Mouse (Mus musculus) lung, postnatal 0 days (tissue): ENCODE results near the gene Gmnn. TPM values are rescaled to one million over a fixed set of nuclear protein-coding genes. Genes with fewer than 3 reads are reported as not detected.

ENCODE experiments used
- ATAC-seq: fragments of 200-750 bp; cut with Nextera tagmentation; 2 replicates; pipeline ENCODE4 v1.8.0; 2017; ENCODE audit warnings: moderate library complexity
- DNase-seq: peaks from one replicate; pipeline ENCODE4 v3.0.0-alpha.2; 2016; ENCODE audit warnings: low spot score
- H3K27ac ChIP-seq: fragments of 300-500 bp; sonication (generic); 2 replicates; pipeline ENCODE4 v1.5.1; 2014; ENCODE audit warnings: antibody characterized with exemption, mild to moderate bottlenecking, low read length, mixed read lengths
- H3K27me3 ChIP-seq: fragments of 300-500 bp; sonication (generic); replicated peaks from 2 replicates; pipeline ENCODE4 v1.6.1; 2014; ENCODE audit warnings: low read length, mixed read lengths; ENCODE audit not compliant: insufficient read depth
- H3K36me3 ChIP-seq: fragments of 300-500 bp; sonication (generic); 2 replicates; pipeline ENCODE4 v1.6.1; 2014; ENCODE audit warnings: low read length, mixed read lengths; ENCODE audit not compliant: insufficient read depth
- H3K4me1 ChIP-seq: fragments of 300-500 bp; sonication (generic); 2 replicates; pipeline ENCODE4 v1.6.1; 2014; ENCODE audit warnings: antibody characterized with exemption, low read depth, low read length, mixed read lengths; ENCODE audit not compliant: insufficient read depth
- H3K4me2 ChIP-seq: fragments of 300-500 bp; sonication (generic); replicated peaks from 2 replicates; pipeline ENCODE4 v1.6.1; 2014; ENCODE audit warnings: low read depth, mild to moderate bottlenecking, low read length, moderate library complexity, mixed read lengths
- H3K4me3 ChIP-seq: fragments of 300-500 bp; sonication (generic); 2 replicates; pipeline ENCODE4 v1.5.1; 2014; ENCODE audit warnings: low read depth, low read length
- H3K9ac ChIP-seq: fragments of 300-500 bp; sonication (generic); replicated peaks from 2 replicates; pipeline ENCODE4 v1.6.1; 2014; ENCODE audit warnings: low read depth, mild to moderate bottlenecking
- H3K9me3 ChIP-seq: fragments of 300-500 bp; sonication (generic); 2 replicates; pipeline ENCODE4 v1.6.1; 2016; ENCODE audit warnings: low read length, mixed read lengths
- CTCF ChIP-seq: IDR thresholded peaks from 2 replicates; pipeline ENCODE4 v1.5.1; 2016; ENCODE audit warnings: antibody characterized with exemption, mild to moderate bottlenecking
- EP300 ChIP-seq: IDR thresholded peaks from 2 replicates; pipeline ENCODE4 v1.6.1; 2016; ENCODE audit warnings: antibody characterized with exemption, mild to moderate bottlenecking, control low read depth
- WGBS: fragments of 180-500 bp; shearing (Covaris S2); extraction: QIAGEN DNeasy Blood & Tissue Kit; methylation state at CpG from one replicate; pipeline ENCODE4 v1.1.7; 2014; 5-methylcytosine and 5-hydroxymethylcytosine counted together
- polyA plus RNA-seq: library from polyadenylated mRNA; unstranded; fragments of >200 nt; fragmentation: Nextera tagmentation; extraction: Ambion mirVana; gene quantifications from 2 replicates; pipeline ENCODE4 v1.2.1, GENCODE M21; 2015

Gene Gmnn
- polyA plus RNA-seq, 1 experiment from 2014 or later = 24.1 TPM

- no peaks in the 10 kb centered on the region for H3K9me3 ChIP-seq
- H3K9ac ChIP-seq = peak overlapping the region; percentile 98
- TF ChIP-seq CTCF (no peak), EP300 (peak; percentile 88)
- WGBS = 1% methylated on average over 39 of the region's 42 CpGs
- DNase-seq = peak; percentile 99
- no peaks in the 10 kb centered on the region for H3K27me3 ChIP-seq
- H3K4me2 ChIP-seq = peak overlapping the region; percentile 75
- H3K4me1 ChIP-seq = peaks cover 5% of the 10 kb centered on the region; the same call in 1 of the 2 replicates
- peak overlapping the region; percentile 100 for H3K27ac ChIP-seq
- H3K36me3 ChIP-seq = no peaks in the 10 kb centered on the region
- peak; percentile 96 for ATAC-seq
- H3K4me3 ChIP-seq = peak overlapping the region; percentile 99
Measured at GRCm38 (mm10) chr13:24800674-24801307, 39.1 kb upstream of the Gmnn start.

DNA sequence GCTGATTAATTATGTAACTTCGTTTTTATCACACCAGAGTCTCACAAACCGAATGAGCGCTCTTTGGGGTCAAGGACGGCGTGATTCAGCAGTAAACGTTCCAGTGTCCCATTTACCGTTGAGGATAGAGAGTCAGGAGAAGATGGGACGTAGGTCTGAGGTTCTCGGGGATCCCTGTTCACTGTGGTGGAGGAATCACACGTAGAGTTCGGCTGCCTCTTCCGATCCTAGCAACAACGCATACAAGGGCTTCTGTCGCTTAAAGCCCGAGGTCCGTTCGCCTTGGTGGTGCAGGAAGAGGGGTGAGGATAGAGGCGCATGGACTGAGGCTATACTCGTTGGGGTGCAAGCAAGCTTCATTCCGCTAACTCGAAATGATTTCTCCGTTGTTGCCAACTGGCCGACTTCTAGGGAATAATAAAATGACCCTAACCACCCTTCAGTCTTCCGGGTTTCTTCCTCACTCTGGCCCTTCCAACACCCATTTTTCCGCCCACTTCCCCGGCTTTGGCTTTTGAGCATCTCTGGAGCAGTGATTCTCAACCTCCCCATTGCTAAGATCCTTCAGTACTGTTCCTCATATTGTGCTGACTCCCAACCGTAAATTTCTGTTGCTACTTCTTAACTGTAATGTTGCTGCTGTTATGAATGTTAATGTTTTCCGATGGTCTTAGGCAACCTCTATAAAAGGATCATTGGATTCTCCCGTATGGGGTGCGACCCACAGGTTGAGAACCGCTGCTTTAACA, 38.4 kb upstream of the Gmnn start:
- Histone ChIP-seq H3K9me3 (no peaks in the 10 kb centered on the region), H3K9ac (peak overlapping the region; percentile 98), H3K4me2 (peak overlapping the region; percentile 75), H3K4me3 (peak overlapping the region; percentile 60), H3K27ac (peak overlapping the region; percentile 89), H3K4me1 (peaks cover 5% of the 10 kb centered on the region; the same call in 1 of the 2 replicates), H3K36me3 (no peaks in the 10 kb centered on the region), H3K27me3 (no peaks in the 10 kb centered on the region)
- TF ChIP-seq CTCF (no peak), EP300 (no peak)
- under 1% methylated on average over 31 of the region's 31 CpGs for WGBS
- peak; percentile 9 for ATAC-seq
- DNase-seq = peak; percentile 53

DNA sequence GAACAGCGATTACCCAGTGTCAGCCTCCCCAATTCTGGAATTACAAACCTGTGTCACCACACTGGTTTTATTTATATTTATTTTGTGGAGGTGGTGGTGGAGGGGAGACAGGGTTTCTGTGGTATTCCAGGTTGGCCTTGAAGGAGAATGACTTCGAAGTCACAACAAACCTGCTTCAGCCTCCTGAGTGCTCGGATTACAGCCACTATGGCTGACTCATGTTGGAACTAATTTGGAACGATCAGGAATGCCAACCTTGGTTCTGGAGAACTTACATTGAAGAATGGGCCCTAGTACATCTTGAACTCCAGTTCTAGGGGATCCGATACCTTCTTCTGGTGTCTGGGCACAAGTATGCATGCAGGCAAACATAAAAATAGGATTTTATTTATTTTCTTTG, 37.7 kb upstream of the Gmnn start:
- no peak overlapping the region for H3K27ac ChIP-seq
- no peaks in the 10 kb centered on the region for H3K9me3 ChIP-seq
- no peak overlapping the region for H3K9ac ChIP-seq
- 69% methylated on average over 5 of the region's 5 CpGs for WGBS
- H3K4me3 ChIP-seq = peak overlapping the region; percentile 60; the same call in 1 of the 2 replicates
- no peak for ATAC-seq
- H3K27me3 ChIP-seq = no peaks in the 10 kb centered on the region
- peak overlapping the region; percentile 75 for H3K4me2 ChIP-seq
- no peak for DNase-seq
- no peak for TF ChIP-seq EP300
- TF ChIP-seq CTCF = no peak
- no peaks in the 10 kb centered on the region for H3K36me3 ChIP-seq
- peaks cover 2% of the 10 kb centered on the region; the same call in 1 of the 2 replicates for H3K4me1 ChIP-seq

DNA sequence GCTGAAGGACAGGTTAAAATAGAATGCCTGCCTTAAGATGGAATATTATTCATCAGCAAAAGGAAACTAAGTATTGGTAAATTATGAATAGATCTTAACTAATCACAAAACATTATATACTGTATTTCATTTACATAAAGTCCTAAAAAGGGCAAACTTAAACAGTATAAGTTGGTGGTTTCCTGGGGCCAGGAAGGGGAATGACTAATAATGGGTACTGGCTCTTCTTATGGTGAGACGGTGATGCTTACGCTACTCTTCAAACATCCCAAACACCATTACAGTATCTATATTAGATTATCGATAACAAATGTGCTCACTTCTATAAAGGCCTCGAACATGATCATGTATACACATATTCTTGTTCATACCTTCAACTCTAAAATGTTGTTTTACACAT, 37.0 kb upstream of the Gmnn start:
- H3K4me1 ChIP-seq = no peaks in the 10 kb centered on the region; the same call in 1 of the 2 replicates
- 95% methylated on average over 4 of the region's 4 CpGs for WGBS
- DNase-seq (no peak), ATAC-seq (no peak)
- H3K27me3 ChIP-seq = no peaks in the 10 kb centered on the region
- TF ChIP-seq CTCF (no peak), EP300 (no peak)
- no peaks in the 10 kb centered on the region for H3K9me3 ChIP-seq
- H3K27ac ChIP-seq = no peak overlapping the region
- H3K4me3 ChIP-seq = no peak overlapping the region
- no peaks in the 10 kb centered on the region for H3K36me3 ChIP-seq
- no peak overlapping the region for H3K9ac ChIP-seq
- H3K4me2 ChIP-seq = no peak overlapping the region

DNA sequence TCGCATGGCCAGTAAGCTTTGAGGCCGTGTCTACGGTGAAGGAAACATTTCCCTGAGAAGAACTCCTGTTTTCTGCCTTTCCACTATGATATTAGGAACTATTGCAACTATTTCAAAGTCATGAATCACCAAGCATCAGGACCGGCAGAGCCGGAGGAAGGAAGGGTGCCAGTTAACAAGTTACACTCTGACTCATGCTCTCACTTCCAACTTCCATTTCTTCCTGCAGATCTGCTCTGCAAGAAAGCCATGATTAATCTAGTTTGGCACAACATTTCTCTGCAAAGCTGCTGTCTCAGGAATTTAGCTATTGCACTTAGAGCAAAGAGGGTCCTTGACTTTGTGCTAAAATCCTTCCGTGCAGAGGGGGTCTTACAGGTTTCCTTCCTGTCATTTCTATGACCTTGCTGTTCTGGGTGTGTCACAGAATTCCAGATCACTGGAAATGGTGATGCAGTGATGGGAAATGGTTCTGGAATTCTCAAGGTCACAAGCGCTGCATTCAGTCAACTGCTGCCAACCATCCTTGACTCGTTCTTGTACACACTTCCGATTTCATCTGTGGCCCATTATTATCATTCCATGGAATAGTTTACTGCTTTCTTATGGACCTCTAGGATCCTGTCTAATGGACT, 30.8 kb upstream of the Gmnn start:
- Histone ChIP-seq H3K4me1 (no peaks in the 10 kb centered on the region), H3K27me3 (no peaks in the 10 kb centered on the region), H3K27ac (no peak overlapping the region), H3K9ac (no peak overlapping the region), H3K36me3 (no peaks in the 10 kb centered on the region), H3K4me3 (no peak overlapping the region), H3K4me2 (no peak overlapping the region), H3K9me3 (no peaks in the 10 kb centered on the region)
- TF ChIP-seq CTCF (no peak), EP300 (no peak)
- 55% methylated on average over 9 of the region's 9 CpGs for WGBS
- ATAC-seq = peak; percentile 48; the same call in 1 of the 2 replicates
- DNase-seq = peak; percentile 68

DNA sequence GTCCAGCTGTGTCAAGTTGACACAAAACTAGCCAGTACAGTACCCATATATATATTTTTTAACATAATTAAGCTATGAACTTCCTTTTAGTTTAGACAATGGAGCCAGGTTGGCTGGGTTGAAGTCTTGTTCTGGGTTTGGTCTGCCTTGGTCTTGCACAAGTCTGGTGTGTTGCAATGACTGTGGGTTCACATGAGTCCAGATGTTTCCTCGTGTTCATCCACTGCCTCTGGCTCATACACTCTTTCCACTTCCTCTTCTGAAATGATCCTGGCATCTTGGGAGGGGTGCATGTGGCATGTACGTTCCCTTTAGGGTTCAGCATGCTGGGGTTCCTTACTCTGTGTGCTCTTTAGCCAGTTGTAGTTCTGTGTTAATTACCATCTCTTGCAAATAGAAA, 29.6 kb upstream of the Gmnn start:
- Histone ChIP-seq H3K4me2 (no peak overlapping the region), H3K4me1 (no peaks in the 10 kb centered on the region), H3K27me3 (no peaks in the 10 kb centered on the region), H3K27ac (no peak overlapping the region), H3K9me3 (no peaks in the 10 kb centered on the region), H3K4me3 (no peak overlapping the region), H3K9ac (no peak overlapping the region), H3K36me3 (no peaks in the 10 kb centered on the region)
- WGBS = 42% methylated on average over 2 of the region's 2 CpGs
- TF ChIP-seq CTCF (no peak), EP300 (0 out of 2 replicates have a peak, but pooled peaks have one; percentile 28)
- DNase-seq = peak; percentile 68
- peak; percentile 62 for ATAC-seq
